Mouse (Mus musculus): ENCODE measurements around the gene Olfr937. TPM values are rescaled to one million over a fixed set of nuclear protein-coding genes. Genes with fewer than 3 reads are reported as not detected.

Olfr937 gene
- polyA plus RNA-seq (2016; fragmentation: Nextera tagmentation; extraction: Ambion mirVana), result not detected in 2 replicates

DNA sequence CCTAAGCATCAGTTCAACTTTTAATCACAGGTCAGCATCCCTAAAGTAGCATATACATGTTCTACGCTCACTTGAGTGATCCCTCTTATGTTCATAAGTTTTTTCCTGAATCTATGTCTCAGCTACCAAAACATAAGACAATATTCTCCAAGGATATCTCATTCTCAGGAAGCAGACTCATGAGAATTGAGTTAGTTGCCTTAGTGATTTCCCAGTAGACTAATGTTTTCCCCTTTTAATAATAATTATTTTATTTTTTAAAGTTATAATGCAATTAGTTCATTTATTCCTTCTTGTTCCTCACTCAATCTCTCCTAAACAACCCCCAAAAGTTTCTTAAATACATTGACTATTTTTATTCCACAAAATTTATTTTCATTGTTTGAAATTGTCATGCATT, at the start of gene Olfr937:
Olfr937 (minus strand) TSS at position 101 of the 400 bp plus-strand sequence.
- H3K36me3 ChIP-seq, result no peaks in the 10 kb centered on the region
- no peaks in the 10 kb centered on the region for H3K4me1 ChIP-seq
- no peaks in the 10 kb centered on the region for H3K9me3 ChIP-seq (replicated peaks)
- no peaks in the 10 kb centered on the region for H3K27me3 ChIP-seq (ENCODE audit: low read depth, poor library complexity, severe bottlenecking)
- no peak within 1 kb of the TSS for H3K4me3 ChIP-seq
- WGBS, result 87% methylated on average over 1 of the region's 1 CpGs
- DNase-seq (ENCODE audit: low spot score), result no peak
- H3K27ac ChIP-seq (replicated peaks), result no peak within 1 kb of the TSS

DNA sequence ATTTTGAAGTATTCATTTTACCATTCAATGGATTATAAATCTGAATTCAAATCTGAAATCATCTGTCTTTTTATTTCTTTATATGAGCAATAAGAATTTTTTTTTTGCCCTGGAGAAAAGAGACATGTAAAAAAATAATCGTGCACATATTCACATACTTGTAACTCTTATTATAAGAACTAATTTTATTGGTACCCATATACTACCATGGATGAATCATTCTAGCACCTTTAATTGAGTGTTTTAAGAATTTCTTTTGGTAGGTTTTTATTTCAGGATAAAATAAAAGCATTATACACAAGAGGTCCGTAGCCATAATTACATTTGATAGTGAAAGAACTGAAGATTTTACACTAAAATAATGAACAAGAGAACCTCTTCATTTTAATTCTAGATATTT, 14.0 kb upstream of the Olfr937 start, which contains the start of gene Olfr938:
Olfr938 (minus strand) TSS at position 101 of the 400 bp plus-strand sequence.
- Histone ChIP-seq H3K36me3 (no peaks in the 10 kb centered on the region), H3K4me3 (no peak within 1 kb of the TSS), H3K4me1 (no peaks in the 10 kb centered on the region), H3K27ac (replicated peaks) (no peak within 1 kb of the TSS), H3K27me3 (ENCODE audit: low read depth, poor library complexity, severe bottlenecking) (no peaks in the 10 kb centered on the region), H3K9me3 (replicated peaks) (0 out of 2 replicates have a peak, but pooled peaks cover 3% of the 10 kb centered on the region)
- 91% methylated on average over 2 of the region's 2 CpGs for WGBS
- no peak for DNase-seq (ENCODE audit: low spot score)

- H3K9me3 ChIP-seq (replicated peaks), result no peaks in the 10 kb centered on the region
- WGBS, result 82% methylated on average over 1 of the region's 1 CpGs
- DNase-seq (ENCODE audit: low spot score), result no peak
These were observed 41.5 kb downstream of the Olfr937 start, which contains the start of gene Olfr146 for GRCm38 (mm10) chr9:39023277-39023676. TSS of gene Olfr146 (minus strand) at chr9:39023377.

More at GRCm38 (mm10) chr9:39023277-39023676, 41.5 kb downstream of the Olfr937 start, which contains the start of gene Olfr146:
- Histone ChIP-seq H3K27ac (replicated peaks) (no peak within 1 kb of the TSS), H3K27me3 (ENCODE audit: low read depth, poor library complexity, severe bottlenecking) (no peaks in the 10 kb centered on the region), H3K4me1 (no peaks in the 10 kb centered on the region), H3K36me3 (no peaks in the 10 kb centered on the region), H3K4me3 (no peak within 1 kb of the TSS)

Small RNAs within 50 kb of the gene (microRNA-seq; reads per million reads assigned to microRNA genes)
- gene Gm25032, result not detected
- not detected for gene Gm25529

Other genes starting within 250 kb of the Olfr937 start
- not detected in 2 replicates for gene Olfr923, start 238.4 kb downstream of the Olfr937 start, polyA plus RNA-seq (2016; fragmentation: Nextera tagmentation; extraction: Ambion mirVana)
- not detected in 2 replicates for gene Olfr924, start 220.5 kb downstream of the Olfr937 start, polyA plus RNA-seq (2016; fragmentation: Nextera tagmentation; extraction: Ambion mirVana)
- not detected in 2 replicates for gene Olfr26, start 209.9 kb downstream of the Olfr937 start, polyA plus RNA-seq (2016; fragmentation: Nextera tagmentation; extraction: Ambion mirVana)
- gene Olfr926, start 187.8 kb downstream of the Olfr937 start, polyA plus RNA-seq (2016; fragmentation: Nextera tagmentation; extraction: Ambion mirVana), result not detected in 2 replicates
- not detected in 2 replicates for gene Olfr930, start 135.1 kb downstream of the Olfr937 start, polyA plus RNA-seq (2016; fragmentation: Nextera tagmentation; extraction: Ambion mirVana)
- not detected in 2 replicates for gene Olfr933, start 92.6 kb downstream of the Olfr937 start, polyA plus RNA-seq (2016; fragmentation: Nextera tagmentation; extraction: Ambion mirVana)
- gene Olfr934, start 76.6 kb downstream of the Olfr937 start, polyA plus RNA-seq (2016; fragmentation: Nextera tagmentation; extraction: Ambion mirVana), result not detected in 2 replicates
- not detected in 2 replicates for gene Olfr935, start 65.3 kb downstream of the Olfr937 start, polyA plus RNA-seq (2016; fragmentation: Nextera tagmentation; extraction: Ambion mirVana)
- gene Olfr146, start 41.6 kb downstream of the Olfr937 start, polyA plus RNA-seq (2016; fragmentation: Nextera tagmentation; extraction: Ambion mirVana), result not detected in 2 replicates
- not detected in 2 replicates for gene Olfr938, start 13.9 kb upstream of the Olfr937 start, polyA plus RNA-seq (2016; fragmentation: Nextera tagmentation; extraction: Ambion mirVana)
- gene Olfr27, start 63.2 kb upstream of the Olfr937 start, polyA plus RNA-seq (2016; fragmentation: Nextera tagmentation; extraction: Ambion mirVana), result not detected in 2 replicates
- not detected in 2 replicates for gene Olfr943, start 101.4 kb upstream of the Olfr937 start, polyA plus RNA-seq (2016; fragmentation: Nextera tagmentation; extraction: Ambion mirVana)
- gene Olfr944, start 137.0 kb upstream of the Olfr937 start, polyA plus RNA-seq (2016; fragmentation: Nextera tagmentation; extraction: Ambion mirVana), result not detected in 2 replicates
- not detected in 2 replicates for gene Olfr1537, start 185.0 kb upstream of the Olfr937 start, polyA plus RNA-seq (2016; fragmentation: Nextera tagmentation; extraction: Ambion mirVana)
- gene Olfr945, start 211.9 kb upstream of the Olfr937 start, polyA plus RNA-seq (2016; fragmentation: Nextera tagmentation; extraction: Ambion mirVana), result not detected in 2 replicates